Mouse (Mus musculus) bone marrow macrophage, adult 2 months (primary cell): ENCODE measurements around the gene Gfod2. TPM values are rescaled to one million over a fixed set of nuclear protein-coding genes. Genes with fewer than 3 reads are reported as not detected.

ENCODE experiments used
- H3K27ac ChIP-seq: 2 replicates; pipeline ENCODE4 v1.5.1; 2012; ENCODE audit warnings: low read depth, low read length; ENCODE audit not compliant: insufficient read depth
- H3K4me1 ChIP-seq: 2 replicates; pipeline ENCODE4 v1.6.1; 2012; ENCODE audit warnings: low read length; ENCODE audit not compliant: control insufficient read depth, insufficient read depth
- H3K4me3 ChIP-seq: 2 replicates; pipeline ENCODE4 v1.5.1; 2012; ENCODE audit warnings: mild to moderate bottlenecking, low read length, moderate library complexity; ENCODE audit not compliant: insufficient read depth
- CTCF ChIP-seq: IDR thresholded peaks from 2 replicates; pipeline ENCODE4 v1.5.1; 2012; ENCODE audit warnings: low read depth, mild to moderate bottlenecking, low read length, moderate library complexity
- POLR2A ChIP-seq: IDR thresholded peaks from 2 replicates; pipeline ENCODE4 v1.6.1; 2012; ENCODE audit warnings: mild to moderate bottlenecking, low read depth, low read length, borderline replicate concordance
- polyA plus RNA-seq: library from polyadenylated mRNA; stranded (reverse); fragments of >200 nt; gene quantifications from 2 replicates; pipeline ENCODE4 v1.2.4, GENCODE M21; 2012; ENCODE audit not compliant: missing spikeins, insufficient read depth, insufficient read length

The Gfod2 gene
- polyA plus RNA-seq, 1 experiment, result 1.4 TPM

DNA sequence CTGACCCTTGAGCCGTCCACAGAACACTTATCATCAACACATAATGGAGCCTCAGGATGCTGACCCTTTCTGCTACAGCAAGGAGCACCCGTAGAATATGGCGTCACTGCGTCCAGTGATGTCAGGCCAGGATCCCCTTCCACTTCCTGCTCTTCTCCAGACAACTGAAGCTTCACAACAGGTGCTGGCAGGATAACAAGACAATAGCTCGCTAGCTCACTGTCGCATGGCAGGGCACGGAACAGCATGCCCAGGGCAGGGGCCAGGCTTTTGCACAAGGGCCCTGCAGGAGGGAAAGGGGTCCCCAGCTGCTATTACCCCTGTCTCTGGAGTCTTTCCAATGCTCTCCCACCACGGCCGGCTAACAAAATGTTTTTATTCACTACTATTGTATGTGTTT lies 35.6 kb downstream of the Gfod2 start:
- Histone ChIP-seq H3K4me3 (no peak overlapping the region), H3K27ac (no peak overlapping the region), H3K4me1 (no peaks in the 10 kb centered on the region)
- TF ChIP-seq POLR2A, result no peak

DNA sequence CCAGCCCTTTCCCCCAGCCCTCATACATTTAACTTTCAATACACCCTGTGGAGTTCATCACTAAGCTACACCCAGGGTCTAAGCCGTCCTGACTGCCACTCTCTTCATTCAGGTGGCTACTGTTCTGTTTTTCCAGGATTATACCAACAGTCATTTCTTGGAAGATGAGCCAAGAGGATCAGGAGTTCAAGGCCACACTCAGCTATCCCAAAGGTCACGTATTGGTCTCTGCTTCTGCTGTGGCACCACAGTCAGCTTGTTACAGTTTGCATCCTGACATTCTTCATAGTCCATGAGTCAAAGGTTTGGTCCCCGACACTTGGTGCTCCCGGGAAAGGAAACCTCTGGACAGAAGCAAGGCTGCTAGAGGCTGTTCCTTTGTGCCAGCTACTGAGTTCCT lies 38.8 kb downstream of the Gfod2 start:
- H3K27ac ChIP-seq, result no peak overlapping the region
- TF ChIP-seq CTCF (no peak), POLR2A (no peak)
- H3K4me3 ChIP-seq, result no peak overlapping the region
- peaks cover 13% of the 10 kb centered on the region for H3K4me1 ChIP-seq

DNA sequence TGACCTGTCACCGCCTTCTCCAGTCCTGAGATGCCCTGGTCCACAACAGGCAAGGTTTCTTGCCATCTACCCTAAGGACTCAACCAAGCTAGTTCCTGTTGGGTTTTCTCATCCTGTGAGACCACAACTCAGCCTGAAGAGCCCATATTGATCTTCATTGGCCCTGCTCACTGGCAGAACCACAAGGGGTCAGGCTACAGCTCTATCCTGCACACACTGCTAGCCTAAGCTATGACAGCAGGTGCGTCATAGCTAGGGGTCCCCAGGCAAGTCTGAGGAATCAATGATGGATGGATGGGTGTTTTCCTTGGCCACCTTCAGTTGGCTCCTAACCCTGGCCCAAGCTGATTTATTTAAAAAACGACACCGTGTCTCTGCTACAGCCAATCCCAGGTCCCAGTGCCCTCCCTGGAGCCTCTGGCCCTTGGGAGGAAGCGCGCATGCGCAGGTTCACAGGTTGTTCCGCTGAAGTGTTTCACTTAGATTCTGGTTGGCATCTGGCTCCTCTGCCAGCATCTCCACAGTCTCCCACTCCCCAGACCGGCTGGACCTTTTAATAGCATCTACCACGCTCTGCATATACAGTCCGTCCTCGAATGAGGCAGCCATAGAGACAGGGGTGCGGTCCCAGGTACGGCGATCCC lies 42.0 kb downstream of the Gfod2 start:
- no peak for TF ChIP-seq CTCF
- TF ChIP-seq POLR2A, result no peak
- Histone ChIP-seq H3K27ac (no peak overlapping the region), H3K4me3 (no peak overlapping the region), H3K4me1 (peaks cover 14% of the 10 kb centered on the region)

DNA sequence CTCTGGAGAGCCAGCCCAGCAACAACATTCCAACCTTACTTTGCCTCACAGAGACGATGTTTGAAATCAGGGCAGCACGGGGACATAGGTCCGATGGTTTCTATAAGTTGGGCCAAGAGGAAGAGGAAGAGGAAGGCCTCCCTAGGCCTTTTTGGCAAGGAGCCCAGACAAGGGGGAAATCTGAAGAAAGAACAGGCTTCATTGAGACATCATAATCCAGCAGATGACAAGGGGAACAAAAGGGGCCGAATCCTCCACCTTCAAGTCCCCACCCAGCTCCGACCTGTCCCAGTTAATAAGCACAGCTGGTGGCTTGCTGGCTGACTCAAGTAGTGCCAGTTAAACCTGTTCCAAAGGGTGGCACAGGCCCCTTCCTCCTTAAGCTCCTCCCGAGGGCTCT lies 43.4 kb downstream of the Gfod2 start:
- no peak overlapping the region for H3K4me3 ChIP-seq
- H3K27ac ChIP-seq, result peak overlapping the region; percentile 41
- no peak for TF ChIP-seq CTCF
- peaks cover 14% of the 10 kb centered on the region for H3K4me1 ChIP-seq

DNA sequence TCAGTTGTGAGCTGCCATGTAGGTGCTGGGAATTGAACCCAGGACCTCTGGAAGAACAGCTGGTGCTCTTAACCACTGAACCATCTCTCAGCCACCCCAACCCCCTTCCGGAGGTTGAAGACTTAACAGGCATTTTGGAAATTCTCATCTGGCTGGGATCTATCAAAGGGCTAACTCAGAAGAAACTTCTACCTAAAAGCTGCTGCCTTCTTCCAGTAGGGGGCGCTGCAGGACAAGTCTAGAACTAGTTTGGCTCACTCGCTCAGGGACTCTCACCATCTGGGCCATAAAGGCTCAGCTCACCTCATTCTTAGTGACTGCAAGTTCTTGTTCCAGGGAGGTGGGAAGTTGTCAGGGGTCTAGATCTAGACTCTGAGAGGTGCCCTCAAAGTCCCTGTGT lies 44.3 kb downstream of the Gfod2 start:
- no peak overlapping the region for H3K27ac ChIP-seq
- no peak overlapping the region for H3K4me3 ChIP-seq
- H3K4me1 ChIP-seq, result peaks cover 14% of the 10 kb centered on the region
- TF ChIP-seq POLR2A, result no peak
- TF ChIP-seq CTCF, result peak; percentile 91

DNA sequence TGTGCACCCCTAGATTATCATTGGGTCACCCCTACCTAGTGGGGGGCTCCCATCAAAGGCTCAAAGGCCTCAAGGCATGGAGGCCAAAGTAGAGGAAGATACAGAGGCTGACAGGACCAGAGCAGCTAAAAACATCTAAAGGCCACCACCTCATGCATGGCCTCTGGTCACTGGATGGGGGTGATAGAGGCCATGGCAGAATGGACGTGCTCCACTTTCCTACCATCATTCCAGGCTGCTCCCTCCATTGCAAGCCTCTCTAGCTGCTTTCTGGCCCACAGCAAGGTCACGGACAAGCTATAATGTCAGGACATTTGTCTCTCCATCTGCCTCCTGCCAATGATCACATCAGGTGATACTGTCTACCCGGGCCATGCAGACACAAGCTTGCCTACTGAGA lies 46.2 kb downstream of the Gfod2 start:
- no peak overlapping the region for H3K27ac ChIP-seq
- peaks cover 14% of the 10 kb centered on the region for H3K4me1 ChIP-seq
- H3K4me3 ChIP-seq, result no peak overlapping the region
- TF ChIP-seq CTCF, result no peak
- no peak for TF ChIP-seq POLR2A

DNA sequence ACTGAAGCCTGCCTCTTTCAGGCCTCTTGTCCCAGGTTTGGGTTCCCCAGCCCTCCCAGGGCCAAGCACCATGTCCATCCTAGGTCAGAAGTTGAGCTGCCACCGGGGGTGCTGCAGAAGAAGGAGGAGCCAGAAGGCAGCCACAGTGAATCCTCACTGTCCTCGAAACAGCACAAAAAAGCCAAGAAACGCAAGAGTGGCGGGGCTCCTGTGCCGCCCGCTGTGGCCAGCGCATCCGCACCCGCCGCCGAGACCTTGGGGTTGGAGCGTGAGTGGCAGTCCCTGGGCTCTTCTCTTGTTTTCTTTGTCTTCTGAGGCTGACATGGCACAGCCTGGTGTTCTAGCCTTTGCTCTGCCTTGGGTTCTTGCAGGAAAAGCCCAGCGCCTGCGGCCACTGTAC lies 49.1 kb downstream of the Gfod2 start:
- Histone ChIP-seq H3K27ac (no peak overlapping the region), H3K4me1 (peaks cover 3% of the 10 kb centered on the region; the same call in 1 of the 2 replicates), H3K4me3 (no peak overlapping the region)
- TF ChIP-seq CTCF (no peak), POLR2A (no peak)

DNA sequence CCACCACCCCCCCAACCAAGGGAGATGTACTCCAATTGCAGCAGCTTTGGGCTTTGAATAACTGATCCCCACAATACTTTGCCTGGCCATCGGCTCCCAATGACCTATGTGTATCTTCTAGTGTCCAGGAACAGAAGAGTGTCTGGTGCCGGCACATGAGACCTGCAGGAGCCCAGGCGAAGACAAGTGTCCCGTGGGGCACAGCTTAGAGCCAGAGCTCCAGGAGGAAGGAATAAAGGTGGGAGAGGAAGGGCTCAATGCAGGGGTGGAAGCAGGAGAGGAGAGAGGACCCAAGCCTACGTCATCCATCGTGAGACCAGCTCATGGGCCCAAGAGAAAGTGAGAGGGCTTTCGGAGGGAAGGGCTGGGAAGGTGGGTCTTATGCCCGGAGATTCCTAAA lies 49.8 kb downstream of the Gfod2 start:
- Histone ChIP-seq H3K4me3 (no peak overlapping the region), H3K27ac (no peak overlapping the region), H3K4me1 (peaks cover 3% of the 10 kb centered on the region; the same call in 1 of the 2 replicates)
- no peak for TF ChIP-seq CTCF
- no peak for TF ChIP-seq POLR2A

DNA sequence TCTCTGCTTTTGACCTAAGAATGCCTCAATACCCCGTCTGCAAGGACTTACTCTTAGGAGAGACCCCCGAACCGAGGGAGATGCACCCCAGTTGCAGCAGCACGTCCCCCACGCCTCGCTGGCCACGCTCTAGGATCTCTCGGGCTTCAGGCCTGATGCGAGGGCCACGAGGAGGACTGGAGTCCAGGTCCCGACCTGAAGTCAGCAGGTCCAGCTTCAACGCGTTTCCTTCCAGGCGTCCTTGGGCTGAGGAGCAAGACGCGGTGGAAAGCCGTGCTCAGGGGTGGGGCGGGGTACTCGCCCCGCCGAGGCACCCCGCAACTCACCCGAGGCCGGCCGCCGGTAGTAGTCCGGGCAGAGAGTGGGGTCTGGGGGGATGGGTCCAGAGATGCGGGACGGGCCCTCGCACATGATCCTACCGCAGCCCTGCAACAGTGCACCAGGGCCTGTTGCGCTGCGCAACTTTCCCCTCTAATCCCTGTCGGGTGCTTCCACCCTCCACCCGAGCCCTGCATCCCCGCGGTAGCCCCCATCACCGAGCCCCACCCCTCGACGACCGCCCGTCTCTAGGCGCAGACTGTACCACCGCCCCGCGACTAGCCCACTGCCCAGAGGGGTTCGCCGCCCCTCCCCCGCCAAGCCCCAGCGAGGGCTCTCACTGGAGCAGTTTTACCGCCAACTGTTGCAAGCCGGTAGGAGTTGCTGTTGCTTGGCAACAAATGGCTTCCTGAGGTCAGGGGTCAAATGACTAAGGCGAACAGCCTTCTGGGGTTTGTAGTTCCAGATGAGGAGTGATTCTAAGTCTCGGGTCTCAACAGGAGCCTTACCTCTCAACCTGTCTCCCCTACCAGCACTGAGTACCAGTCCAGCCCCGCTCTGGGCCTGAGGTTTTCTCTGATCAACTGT lies 50.7 kb downstream of the Gfod2 start, which contains the start of the genes 4933405L10Rik and Enkd1:
Gene 4933405L10Rik (plus strand): TSS at position 158 of the 906 bp plus-strand sequence.
Gene Enkd1 (minus strand): TSS at position 713 of the 906 bp plus-strand sequence.
- TF ChIP-seq POLR2A (no peak), CTCF (no peak)
- peaks cover 3% of the 10 kb centered on the region; the same call in 1 of the 2 replicates for H3K4me1 ChIP-seq
- no peak within 1 kb of the TSS for H3K27ac ChIP-seq
- H3K4me3 ChIP-seq, result peak within 1 kb of the TSS; percentile 79

DNA sequence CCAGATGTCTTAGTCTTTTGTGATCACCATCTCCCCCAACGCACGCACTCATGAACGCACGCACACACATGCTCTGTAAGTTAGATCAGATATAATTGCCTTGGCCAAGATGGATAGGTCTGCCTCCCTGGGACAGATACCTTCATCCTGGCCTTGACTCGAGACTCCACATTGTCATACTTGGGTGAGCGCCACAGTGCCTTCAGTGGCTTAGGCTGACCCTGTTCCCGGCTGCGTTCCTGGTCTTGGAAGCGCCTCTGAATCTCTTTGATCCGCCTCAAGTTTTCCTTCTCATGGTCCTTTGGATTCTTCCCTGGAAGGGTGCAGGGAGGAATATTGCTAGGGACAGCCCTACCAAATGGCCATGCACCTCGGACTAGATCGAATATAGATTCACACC lies 52.0 kb downstream of the Gfod2 start:
- Histone ChIP-seq H3K27ac (no peak overlapping the region), H3K4me3 (no peak overlapping the region), H3K4me1 (peaks cover 3% of the 10 kb centered on the region; the same call in 1 of the 2 replicates)
- TF ChIP-seq POLR2A (no peak), CTCF (no peak)
